Mouse (Mus musculus): ENCODE measurements around the gene Hadhb. TPM values are rescaled to one million over a fixed set of nuclear protein-coding genes. Genes with fewer than 3 reads are reported as not detected.
A peak's percentile ranks its signal among the peaks of the same experiment; 100 is the strongest.

Hadhb gene
- total RNA-seq, 2 experiments from 2014 or later, result 88.4 to 93.2 TPM

DNA sequence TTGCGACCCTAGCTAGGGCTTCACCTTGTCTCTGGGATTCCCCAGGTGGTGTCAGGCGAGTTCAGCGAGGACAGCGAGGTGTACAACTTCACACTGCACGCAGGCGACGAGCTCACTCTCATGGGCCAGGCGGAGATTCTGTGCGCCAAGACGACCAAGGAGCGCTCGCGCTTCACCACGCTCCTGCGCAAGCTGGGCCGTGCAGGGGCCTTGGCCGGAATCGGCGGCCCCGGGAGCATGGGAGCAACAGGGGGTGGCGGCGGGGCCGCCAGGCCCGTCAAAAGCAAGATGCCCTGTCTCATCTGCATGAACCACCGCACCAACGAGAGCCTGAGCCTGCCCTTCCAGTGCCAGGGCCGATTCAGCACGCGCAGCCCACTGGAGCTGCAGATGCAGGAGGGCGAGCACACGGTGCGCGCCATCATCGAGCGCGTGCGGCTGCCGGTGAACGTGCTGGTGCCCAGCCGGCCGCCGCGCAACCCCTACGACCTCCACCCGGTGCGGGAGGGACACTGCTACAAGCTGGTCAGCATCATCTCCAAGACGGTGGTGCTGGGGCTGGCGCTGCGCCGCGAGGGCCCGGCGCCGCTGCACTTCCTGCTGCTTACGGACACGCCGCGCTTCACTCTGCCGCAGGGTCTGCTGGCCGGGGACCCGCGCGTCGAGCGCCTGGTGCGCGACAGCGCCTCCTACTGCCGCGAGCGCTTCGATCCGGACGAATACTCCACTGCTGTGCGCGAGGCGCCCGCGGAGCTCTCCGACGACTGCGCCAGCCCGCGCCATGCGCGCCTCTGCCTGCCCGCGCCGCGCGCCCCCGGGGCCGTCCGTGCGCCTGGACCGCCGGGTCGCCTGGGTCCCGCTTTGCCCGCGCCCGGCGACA is 40.9 kb upstream of the Hadhb start:
- Histone ChIP-seq H3K27ac (no peak overlapping the region), H3K4me3 (peak overlapping the region; percentile 53)
- peak; percentile 79 for TF ChIP-seq CTCF (conservative IDR thresholded peaks at IDR 0.05)
- DNase-seq (ENCODE audit: low spot score in 2 of 2), result peak in 1 of 2 experiments; percentile 64

DNA sequence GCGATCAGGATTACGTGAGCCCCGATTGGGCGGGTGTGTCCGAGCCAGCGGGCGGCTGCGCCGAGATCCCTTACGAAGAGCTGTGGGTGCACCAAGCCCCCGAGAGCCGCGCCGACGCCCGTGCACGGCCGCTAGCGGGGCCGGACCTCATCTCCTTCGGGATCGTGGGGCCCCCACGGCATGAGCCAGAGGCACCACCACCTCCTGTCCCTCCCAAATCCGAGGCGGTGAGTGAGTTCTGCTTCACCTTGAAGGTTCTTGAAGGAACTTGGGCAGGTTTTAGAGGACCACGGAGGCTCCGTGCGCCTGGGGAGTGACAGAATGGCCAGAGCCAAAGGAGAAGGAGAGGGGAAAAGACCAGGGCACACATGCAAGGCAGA is 40.3 kb upstream of the Hadhb start:
- no peak overlapping the region for H3K27ac ChIP-seq
- TF ChIP-seq CTCF (conservative IDR thresholded peaks at IDR 0.05), result no peak
- peak overlapping the region; percentile 53 for H3K4me3 ChIP-seq
- no peak for DNase-seq (ENCODE audit: low spot score in 2 of 2)

DNA sequence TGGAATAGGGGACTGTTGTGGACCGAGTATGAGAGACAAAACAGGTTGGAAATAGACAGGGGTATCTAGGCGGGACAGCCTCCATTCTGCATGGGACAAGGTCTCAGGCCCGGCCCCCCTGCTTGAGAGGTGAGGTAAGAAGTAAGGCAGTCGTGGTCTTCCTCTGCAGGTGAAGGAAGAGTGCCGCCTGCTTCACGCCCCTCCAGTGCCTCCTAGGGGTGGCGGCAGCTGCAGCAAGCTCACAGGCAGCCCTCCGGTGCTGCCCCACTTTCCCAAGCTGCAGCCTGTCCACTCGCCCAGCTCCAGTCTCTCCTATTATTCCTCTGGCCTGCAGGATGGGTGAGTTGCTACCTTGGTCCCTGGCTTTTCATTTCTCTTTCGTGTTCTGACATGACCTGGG is 39.3 kb upstream of the Hadhb start:
- Histone ChIP-seq H3K4me3 (no peak overlapping the region), H3K27ac (no peak overlapping the region)
- no peak for DNase-seq (ENCODE audit: low spot score in 2 of 2)
- peak; percentile 46 for TF ChIP-seq CTCF (conservative IDR thresholded peaks at IDR 0.05)

DNA sequence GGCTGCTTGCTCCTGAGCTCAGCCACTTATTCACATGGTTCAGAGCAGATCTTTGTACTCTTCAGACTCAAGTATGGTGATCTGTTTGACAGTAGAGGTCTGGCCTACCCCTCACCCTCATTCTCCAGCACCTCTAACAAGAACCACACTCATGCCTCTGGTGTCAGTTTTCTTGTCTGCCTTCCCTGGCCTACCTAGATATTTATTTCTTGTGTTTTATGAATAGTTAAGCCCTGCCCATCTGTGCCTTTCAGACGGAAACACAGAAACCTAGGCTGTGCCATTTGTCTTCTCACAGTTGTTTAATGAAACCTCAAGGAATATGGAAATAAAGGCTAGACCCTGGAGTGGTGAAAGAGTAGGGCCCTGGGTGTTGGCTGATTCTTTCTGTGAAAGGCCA is 37.0 kb upstream of the Hadhb start:
- Histone ChIP-seq H3K4me3 (no peak overlapping the region), H3K27ac (no peak overlapping the region)
- DNase-seq (ENCODE audit: low spot score in 2 of 2), result no peak
- TF ChIP-seq CTCF (conservative IDR thresholded peaks at IDR 0.05), result no peak

DNA sequence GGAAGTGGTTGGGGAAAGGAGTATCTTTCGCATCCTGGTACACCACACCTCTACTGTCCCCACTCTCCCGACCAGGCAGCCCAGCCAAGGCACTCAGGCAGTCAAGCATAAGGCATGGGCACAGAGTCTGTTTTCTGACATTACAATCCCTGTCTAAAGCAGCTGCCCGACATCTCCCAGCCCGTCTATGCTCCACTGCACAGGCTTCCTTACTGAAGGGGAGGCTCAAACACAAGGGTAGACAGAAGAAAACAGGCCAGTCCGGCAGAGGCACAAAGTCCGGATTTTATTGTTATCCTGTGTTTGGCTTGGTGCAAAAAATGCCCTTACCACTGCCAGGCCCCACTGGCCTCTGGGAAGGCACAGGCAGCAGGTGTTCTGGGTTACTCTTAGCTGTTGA is 35.9 kb upstream of the Hadhb start:
- no peak for DNase-seq (ENCODE audit: low spot score in 2 of 2)
- H3K27ac ChIP-seq, result no peak overlapping the region
- no peak for TF ChIP-seq CTCF (conservative IDR thresholded peaks at IDR 0.05)
- no peak overlapping the region for H3K4me3 ChIP-seq

DNA sequence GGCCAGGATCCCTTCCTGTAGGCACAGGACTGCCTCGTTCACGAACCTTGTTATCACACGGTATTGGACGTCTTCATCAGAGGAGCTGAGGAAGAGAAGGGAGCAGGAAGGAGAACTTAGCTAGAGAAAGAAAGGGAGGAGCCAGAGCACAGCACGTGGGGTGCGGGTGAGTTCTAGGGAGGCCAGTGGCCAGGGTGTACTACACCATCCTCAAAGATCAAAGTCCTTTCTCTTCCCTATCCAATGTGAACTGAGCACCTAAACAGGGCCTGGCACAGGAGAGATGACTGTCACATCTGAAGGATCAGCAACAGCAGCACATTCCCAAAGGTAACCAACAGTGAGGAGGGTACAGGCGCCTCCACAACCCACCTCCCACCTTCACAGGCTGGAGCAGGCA is 34.9 kb upstream of the Hadhb start:
- TF ChIP-seq CTCF (conservative IDR thresholded peaks at IDR 0.05), result no peak
- no peak for DNase-seq (ENCODE audit: low spot score in 2 of 2)

DNA sequence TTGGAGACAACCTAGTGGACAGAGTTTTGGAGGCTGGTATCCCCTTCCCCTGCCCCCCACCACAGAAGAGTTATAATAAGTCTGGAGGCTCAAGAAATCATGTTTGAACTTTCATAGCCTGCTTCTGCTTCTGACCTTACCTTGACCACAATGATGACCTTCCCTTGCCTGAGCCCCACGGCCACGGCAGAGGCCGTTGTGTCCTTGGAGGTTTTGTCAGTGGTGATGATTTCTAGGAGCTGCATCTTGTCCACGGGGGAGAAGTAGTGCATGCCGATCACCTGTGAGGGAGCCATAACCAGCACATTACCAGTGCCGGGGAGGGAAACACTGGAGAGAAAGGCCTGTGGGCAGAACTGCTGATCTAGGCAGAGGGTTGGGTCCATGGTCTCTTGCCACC is 32.6 kb upstream of the Hadhb start:
- H3K4me3 ChIP-seq, result no peak overlapping the region
- DNase-seq (ENCODE audit: low spot score in 2 of 2), result no peak
- TF ChIP-seq CTCF (conservative IDR thresholded peaks at IDR 0.05), result no peak
- H3K27ac ChIP-seq, result no peak overlapping the region

More for the DNA sequence above, 34.9 kb upstream of the Hadhb start:
- Histone ChIP-seq H3K27ac (no peak overlapping the region), H3K4me3 (no peak overlapping the region)

DNA sequence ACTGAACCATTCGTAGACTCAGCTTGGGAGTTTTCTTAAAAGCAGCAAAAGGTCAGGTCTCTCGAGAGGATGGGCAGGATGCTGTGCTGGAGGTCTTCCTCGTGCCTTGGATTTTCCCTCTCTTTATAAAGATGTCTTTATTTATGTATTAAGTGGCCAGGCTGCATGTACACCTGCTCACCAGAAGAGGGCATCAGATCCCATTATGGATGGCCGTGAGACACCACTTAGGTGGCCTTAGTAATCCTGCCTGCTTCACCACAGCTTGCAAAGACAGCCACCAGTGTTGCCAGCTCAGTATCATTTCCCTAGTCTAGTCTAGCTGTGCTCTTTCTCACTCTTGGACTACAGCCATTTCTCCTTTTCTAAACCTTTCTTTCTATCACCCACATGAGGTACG is 29.5 kb upstream of the Hadhb start:
- peak; percentile 84 for TF ChIP-seq CTCF (conservative IDR thresholded peaks at IDR 0.05)
- no peak for DNase-seq (ENCODE audit: low spot score in 2 of 2)
- H3K27ac ChIP-seq, result no peak overlapping the region
- H3K4me3 ChIP-seq, result no peak overlapping the region

DNA sequence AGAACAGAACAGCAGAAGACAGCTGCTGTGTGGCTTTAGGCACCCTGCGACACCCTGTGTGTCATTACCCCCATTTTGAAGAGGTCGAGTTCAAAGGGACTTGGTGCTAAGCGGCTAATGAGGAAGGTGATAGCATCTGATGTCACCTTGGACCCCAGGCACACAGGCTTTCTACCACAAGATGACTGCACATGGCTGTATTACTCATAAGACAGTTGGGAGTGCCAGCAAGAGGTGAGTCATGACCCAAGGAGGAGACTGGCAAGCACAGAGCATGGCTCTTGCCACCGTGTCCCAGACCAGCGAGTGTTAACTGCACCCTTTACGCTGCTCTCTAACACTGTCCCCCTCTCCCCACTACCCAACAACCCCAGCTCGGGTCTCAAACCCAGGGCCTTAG is 28.3 kb upstream of the Hadhb start:
- Histone ChIP-seq H3K27ac (no peak overlapping the region), H3K4me3 (no peak overlapping the region)
- TF ChIP-seq CTCF (conservative IDR thresholded peaks at IDR 0.05), result no peak
- no peak for DNase-seq (ENCODE audit: low spot score in 2 of 2)

DNA sequence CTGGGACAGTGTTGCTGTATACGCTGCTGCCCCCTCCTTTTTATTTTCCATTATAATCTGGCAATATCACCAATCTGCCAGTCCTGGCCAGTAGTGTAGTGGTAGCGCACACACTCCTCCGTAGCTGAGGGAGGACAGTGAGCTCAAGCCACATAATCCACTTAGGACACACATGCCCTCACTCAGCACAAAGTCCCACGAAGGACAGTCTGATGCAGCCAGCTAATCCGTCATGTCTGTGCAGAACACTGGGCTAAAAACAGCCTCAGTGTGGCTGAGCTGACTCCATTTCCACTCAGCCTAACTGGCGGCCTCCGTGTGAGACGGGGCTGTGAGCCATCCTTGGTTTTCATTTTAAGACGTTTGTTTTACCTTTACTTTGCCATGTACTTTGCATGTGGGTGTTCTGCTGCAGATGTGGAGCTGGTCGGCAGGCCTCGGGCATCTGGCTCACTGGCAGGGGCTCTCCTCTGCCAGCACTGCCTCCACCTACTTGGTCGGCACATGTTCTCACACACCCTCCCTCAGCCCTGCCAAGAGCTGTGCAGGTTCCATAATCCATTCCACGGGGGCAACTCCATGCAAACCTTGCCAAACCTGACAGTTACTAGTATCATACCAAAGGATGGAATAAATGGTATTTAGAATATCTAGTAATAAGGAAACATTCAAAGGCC is 27.0 kb upstream of the Hadhb start:
- DNase-seq (ENCODE audit: low spot score in 2 of 2), result no peak
- H3K4me3 ChIP-seq, result no peak overlapping the region
- 0 out of 2 replicates have a peak overlapping the region, but pooled peaks have one; percentile 14 for H3K27ac ChIP-seq
- no peak for TF ChIP-seq CTCF (conservative IDR thresholded peaks at IDR 0.05)

DNA sequence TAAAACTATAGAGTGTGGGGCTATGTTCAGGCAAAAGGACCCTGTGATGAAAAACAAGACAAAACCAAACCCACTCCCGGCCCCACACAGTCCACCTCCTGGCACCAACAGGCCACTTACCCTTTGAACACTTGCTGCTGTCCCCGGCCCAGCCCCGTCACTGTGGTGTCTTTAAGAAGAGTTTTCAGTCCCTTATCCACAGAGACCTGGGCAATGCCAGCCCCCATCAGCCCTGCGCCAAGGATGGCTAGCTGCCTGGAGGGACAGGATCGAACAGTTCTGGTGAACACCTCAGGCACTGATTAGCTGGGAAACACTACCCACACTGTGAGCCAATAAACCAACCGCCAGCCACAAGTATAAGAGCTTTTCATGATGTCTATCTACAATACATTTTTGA is 26.4 kb upstream of the Hadhb start:
- DNase-seq (ENCODE audit: low spot score in 2 of 2), result no peak
- H3K27ac ChIP-seq, result no peak overlapping the region
- H3K4me3 ChIP-seq, result no peak overlapping the region
- TF ChIP-seq CTCF (conservative IDR thresholded peaks at IDR 0.05), result no peak

DNA sequence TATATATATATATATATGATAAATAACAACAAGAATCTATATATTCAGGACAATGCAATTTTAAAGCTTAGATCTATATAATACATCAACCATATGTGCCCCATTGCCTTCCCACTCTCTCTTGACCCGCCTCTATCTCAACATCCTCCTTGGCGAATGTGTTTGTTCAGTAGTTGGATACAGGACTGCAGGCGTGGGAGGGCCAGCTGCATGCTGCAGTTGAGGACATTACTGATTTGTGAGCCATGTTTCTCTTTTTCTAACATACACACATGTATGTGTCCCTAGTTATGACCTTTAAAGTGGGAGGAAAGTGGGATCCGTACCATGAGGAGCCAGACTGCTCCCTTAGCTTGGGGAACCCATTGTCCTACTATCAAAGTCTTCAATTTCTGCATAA is 23.8 kb upstream of the Hadhb start:
- TF ChIP-seq CTCF (conservative IDR thresholded peaks at IDR 0.05), result no peak
- no peak overlapping the region for H3K4me3 ChIP-seq
- DNase-seq (ENCODE audit: low spot score in 2 of 2), result no peak
- H3K27ac ChIP-seq, result no peak overlapping the region

DNA sequence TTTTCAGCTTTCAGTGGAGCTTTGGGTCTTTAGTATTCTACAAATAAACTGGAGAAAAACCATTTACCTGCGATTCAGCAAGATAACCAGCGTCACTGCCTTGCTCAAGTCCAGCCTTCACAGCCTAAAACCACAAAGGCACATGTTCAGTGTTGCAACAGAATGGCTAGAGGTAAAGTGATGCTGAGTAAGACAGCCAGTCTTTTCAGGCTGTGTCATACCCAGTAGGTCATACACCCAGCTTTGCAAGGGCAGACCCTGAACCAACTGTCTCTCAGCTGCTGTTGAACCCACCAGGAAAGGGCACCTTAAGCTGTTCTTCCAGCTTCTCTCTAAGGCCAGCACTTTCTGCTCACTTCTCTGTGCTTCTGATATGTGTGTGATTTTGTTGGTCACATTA is 22.9 kb upstream of the Hadhb start:
- no peak for DNase-seq (ENCODE audit: low spot score in 2 of 2)
- Histone ChIP-seq H3K4me3 (no peak overlapping the region), H3K27ac (no peak overlapping the region)
- TF ChIP-seq CTCF (conservative IDR thresholded peaks at IDR 0.05), result no peak
